Mouse (Mus musculus): ENCODE measurements around the gene Apbb1ip. TPM values are rescaled to one million over a fixed set of nuclear protein-coding genes. Genes with fewer than 3 reads are reported as not detected.

The Apbb1ip gene
- polyA plus RNA-seq, 2 experiments, result 2.3 to 2.6 TPM

- no peak for TF ChIP-seq POLR2A (IDR thresholded peaks at IDR 0.05; ENCODE audit: borderline replicate concordance, extremely low read depth, insufficient read depth, insufficient read length)
- Histone ChIP-seq H3K36me3 (ENCODE audit: control insufficient read depth, insufficient read depth, low read length) (no peaks in the 10 kb centered on the region), H3K4me1 (ENCODE audit: control insufficient read depth, insufficient read depth, low read length) (no peaks in the 10 kb centered on the region), H3K4me2 (replicated peaks; ENCODE audit: low read depth, low read length, severe bottlenecking) (no peak overlapping the region), H3K9me3 (ENCODE audit: control insufficient read depth, low read length) (no peaks in the 10 kb centered on the region), H3K4me3 (replicated peaks; ENCODE audit: low read length) (no peak overlapping the region), H3K9ac (ENCODE audit: low read depth, low read length, severe bottlenecking) (no peak overlapping the region), H3K27me3 (ENCODE audit: control insufficient read depth, insufficient read depth, low read length) (no peaks in the 10 kb centered on the region), H3K27ac (replicated peaks; ENCODE audit: low read depth, low read length) (no peak overlapping the region)
- WGBS, result 63% methylated on average over 3 of the region's 3 CpGs
- ATAC-seq (ENCODE audit: low FRiP score, low read depth), result no peak
- no peak for DNase-seq (ENCODE audit: low spot score)
Measured at GRCm38 (mm10) chr2:22741222-22741621, 32.7 kb upstream of the Apbb1ip start.

GRCm38 (mm10) chr2:22744121-22744761, 29.7 kb upstream of the Apbb1ip start:
- no peaks in the 10 kb centered on the region for H3K4me1 ChIP-seq (ENCODE audit: control insufficient read depth, insufficient read depth, low read length)
- H3K9me3 ChIP-seq (ENCODE audit: control insufficient read depth, low read length), result no peaks in the 10 kb centered on the region
- 1% methylated on average over 16 of the region's 38 CpGs for WGBS
- H3K4me3 ChIP-seq (replicated peaks; ENCODE audit: low read length), result no peak overlapping the region
- H3K4me2 ChIP-seq (replicated peaks; ENCODE audit: low read depth, low read length, severe bottlenecking), result no peak overlapping the region
- no peak for DNase-seq (ENCODE audit: low spot score)
- no peak overlapping the region for H3K27ac ChIP-seq (replicated peaks; ENCODE audit: low read depth, low read length)
- no peaks in the 10 kb centered on the region for H3K36me3 ChIP-seq (ENCODE audit: control insufficient read depth, insufficient read depth, low read length)
- ATAC-seq (ENCODE audit: low FRiP score, low read depth), result no peak
- no peak for TF ChIP-seq POLR2A (IDR thresholded peaks at IDR 0.05; ENCODE audit: borderline replicate concordance, extremely low read depth, insufficient read depth, insufficient read length)
- H3K27me3 ChIP-seq (ENCODE audit: control insufficient read depth, insufficient read depth, low read length), result no peaks in the 10 kb centered on the region
- no peak overlapping the region for H3K9ac ChIP-seq (ENCODE audit: low read depth, low read length, severe bottlenecking)

- TF ChIP-seq POLR2A (IDR thresholded peaks at IDR 0.05; ENCODE audit: borderline replicate concordance, extremely low read depth, insufficient read depth, insufficient read length), result no peak
- ATAC-seq (ENCODE audit: low FRiP score, low read depth) (no peak), DNase-seq (ENCODE audit: low spot score) (no peak)
- no peaks in the 10 kb centered on the region for H3K27me3 ChIP-seq (ENCODE audit: control insufficient read depth, insufficient read depth, low read length)
- no peaks in the 10 kb centered on the region for H3K36me3 ChIP-seq (ENCODE audit: control insufficient read depth, insufficient read depth, low read length)
- H3K4me2 ChIP-seq (replicated peaks; ENCODE audit: low read depth, low read length, severe bottlenecking), result no peak overlapping the region
- no peak overlapping the region for H3K9ac ChIP-seq (ENCODE audit: low read depth, low read length, severe bottlenecking)
- under 1% methylated on average over 19 of the region's 19 CpGs for WGBS
- no peak overlapping the region for H3K27ac ChIP-seq (replicated peaks; ENCODE audit: low read depth, low read length)
- H3K9me3 ChIP-seq (ENCODE audit: control insufficient read depth, low read length), result no peaks in the 10 kb centered on the region
- H3K4me3 ChIP-seq (replicated peaks; ENCODE audit: low read length), result no peak overlapping the region
- H3K4me1 ChIP-seq (ENCODE audit: control insufficient read depth, insufficient read depth, low read length), result no peaks in the 10 kb centered on the region
Measured at GRCm38 (mm10) chr2:22744876-22745275, 29.0 kb upstream of the Apbb1ip start.

GRCm38 (mm10) chr2:22746785-22747184, 27.1 kb upstream of the Apbb1ip start:
- ATAC-seq (ENCODE audit: low FRiP score, low read depth) (no peak), DNase-seq (ENCODE audit: low spot score) (no peak)
- no peak for TF ChIP-seq POLR2A (IDR thresholded peaks at IDR 0.05; ENCODE audit: borderline replicate concordance, extremely low read depth, insufficient read depth, insufficient read length)
- Histone ChIP-seq H3K36me3 (ENCODE audit: control insufficient read depth, insufficient read depth, low read length) (no peaks in the 10 kb centered on the region), H3K27ac (replicated peaks; ENCODE audit: low read depth, low read length) (no peak overlapping the region), H3K4me3 (replicated peaks; ENCODE audit: low read length) (no peak overlapping the region), H3K4me2 (replicated peaks; ENCODE audit: low read depth, low read length, severe bottlenecking) (no peak overlapping the region), H3K27me3 (ENCODE audit: control insufficient read depth, insufficient read depth, low read length) (no peaks in the 10 kb centered on the region), H3K4me1 (ENCODE audit: control insufficient read depth, insufficient read depth, low read length) (no peaks in the 10 kb centered on the region), H3K9me3 (ENCODE audit: control insufficient read depth, low read length) (no peaks in the 10 kb centered on the region), H3K9ac (ENCODE audit: low read depth, low read length, severe bottlenecking) (no peak overlapping the region)

- Histone ChIP-seq H3K36me3 (ENCODE audit: control insufficient read depth, insufficient read depth, low read length) (no peaks in the 10 kb centered on the region), H3K9me3 (ENCODE audit: control insufficient read depth, low read length) (no peaks in the 10 kb centered on the region), H3K27me3 (ENCODE audit: control insufficient read depth, insufficient read depth, low read length) (no peaks in the 10 kb centered on the region), H3K9ac (ENCODE audit: low read depth, low read length, severe bottlenecking) (no peak overlapping the region), H3K4me2 (replicated peaks; ENCODE audit: low read depth, low read length, severe bottlenecking) (no peak overlapping the region), H3K4me1 (ENCODE audit: control insufficient read depth, insufficient read depth, low read length) (no peaks in the 10 kb centered on the region), H3K4me3 (replicated peaks; ENCODE audit: low read length) (no peak overlapping the region), H3K27ac (replicated peaks; ENCODE audit: low read depth, low read length) (no peak overlapping the region)
- ATAC-seq (ENCODE audit: low FRiP score, low read depth) (no peak), DNase-seq (ENCODE audit: low spot score) (no peak)
- no peak for TF ChIP-seq POLR2A (IDR thresholded peaks at IDR 0.05; ENCODE audit: borderline replicate concordance, extremely low read depth, insufficient read depth, insufficient read length)
Measured at GRCm38 (mm10) chr2:22747941-22748340, 26.0 kb upstream of the Apbb1ip start.

- Histone ChIP-seq H3K27me3 (ENCODE audit: control insufficient read depth, insufficient read depth, low read length) (no peaks in the 10 kb centered on the region), H3K9ac (ENCODE audit: low read depth, low read length, severe bottlenecking) (no peak overlapping the region), H3K9me3 (ENCODE audit: control insufficient read depth, low read length) (no peaks in the 10 kb centered on the region), H3K36me3 (ENCODE audit: control insufficient read depth, insufficient read depth, low read length) (no peaks in the 10 kb centered on the region), H3K27ac (replicated peaks; ENCODE audit: low read depth, low read length) (no peak overlapping the region), H3K4me1 (ENCODE audit: control insufficient read depth, insufficient read depth, low read length) (no peaks in the 10 kb centered on the region), H3K4me3 (replicated peaks; ENCODE audit: low read length) (no peak overlapping the region), H3K4me2 (replicated peaks; ENCODE audit: low read depth, low read length, severe bottlenecking) (no peak overlapping the region)
- TF ChIP-seq POLR2A (IDR thresholded peaks at IDR 0.05; ENCODE audit: borderline replicate concordance, extremely low read depth, insufficient read depth, insufficient read length), result no peak
- ATAC-seq (ENCODE audit: low FRiP score, low read depth) (no peak), DNase-seq (ENCODE audit: low spot score) (no peak)
- 84% methylated on average over 3 of the region's 3 CpGs for WGBS
Measured at GRCm38 (mm10) chr2:22749761-22750160, 24.1 kb upstream of the Apbb1ip start.

Data from limb, embryonic 14.5 days (tissue).